Mouse (Mus musculus) heart, embryonic 11.5 days (tissue): ENCODE data around the gene Ccdc151. TPM values are rescaled to one million over a fixed set of nuclear protein-coding genes. Genes with fewer than 3 reads are reported as not detected.

Experiments
- ATAC-seq: fragments of 200-750 bp; cut with Nextera tagmentation; replicated peaks from 2 replicates; pipeline ENCODE4 v1.8.0; 2017; ENCODE audit warnings: moderate library complexity; ENCODE audit not compliant: insufficient number of reproducible peaks, low FRiP score, low TSS enrichment
- H3K27ac ChIP-seq: fragments of 300-500 bp; sonication (generic); 2 replicates; pipeline ENCODE4 v1.5.1; 2014; ENCODE audit warnings: mild to moderate bottlenecking, low read depth, low read length
- H3K27me3 ChIP-seq: fragments of 300-500 bp; sonication (generic); 2 replicates; pipeline ENCODE4 v1.6.1; 2014; ENCODE audit warnings: mild to moderate bottlenecking, low read length, mixed read lengths; ENCODE audit not compliant: control insufficient read depth, insufficient read depth
- H3K36me3 ChIP-seq: fragments of 300-500 bp; sonication (generic); 2 replicates; pipeline ENCODE4 v1.6.1; 2014; ENCODE audit warnings: mild to moderate bottlenecking, low read length, moderate library complexity, mixed read lengths; ENCODE audit not compliant: control insufficient read depth, insufficient read depth
- H3K4me1 ChIP-seq: fragments of 300-500 bp; sonication (generic); 2 replicates; pipeline ENCODE4 v1.6.1; 2014; ENCODE audit warnings: low read length; ENCODE audit not compliant: control insufficient read depth, insufficient read depth
- H3K4me2 ChIP-seq: fragments of 300-500 bp; sonication (generic); 2 replicates; pipeline ENCODE4 v1.6.1; 2014; ENCODE audit warnings: mild to moderate bottlenecking, moderate library complexity
- H3K4me3 ChIP-seq: fragments of 300-500 bp; sonication (generic); 2 replicates; pipeline ENCODE4 v1.5.1; 2014; ENCODE audit warnings: low read depth, low read length
- H3K9ac ChIP-seq: fragments of 300-500 bp; sonication (generic); 2 replicates; pipeline ENCODE4 v1.6.1; 2014; ENCODE audit warnings: mild to moderate bottlenecking, low read depth, low read length, moderate library complexity
- H3K9me3 ChIP-seq: fragments of 300-500 bp; sonication (generic); replicated peaks from 2 replicates; pipeline ENCODE4 v1.6.1; 2016; ENCODE audit warnings: low read length; ENCODE audit not compliant: control insufficient read depth
- WGBS: fragments of 180-500 bp; shearing (Covaris S2); extraction: QIAGEN DNeasy Blood & Tissue Kit; methylation state at CpG from one replicate; pipeline ENCODE4 v1.1.7; 2014; ENCODE audit not compliant: insufficient replicate concordance; 5-methylcytosine and 5-hydroxymethylcytosine counted together
- polyA plus RNA-seq: library from polyadenylated mRNA; unstranded; fragments of >200 nt; fragmentation: Nextera tagmentation; extraction: Ambion mirVana; gene quantifications from 2 replicates; pipeline ENCODE4 v1.2.1, GENCODE M21; 2014

Gene Ccdc151
- polyA plus RNA-seq, 1 experiment from 2014 or later = not detected

DNA sequence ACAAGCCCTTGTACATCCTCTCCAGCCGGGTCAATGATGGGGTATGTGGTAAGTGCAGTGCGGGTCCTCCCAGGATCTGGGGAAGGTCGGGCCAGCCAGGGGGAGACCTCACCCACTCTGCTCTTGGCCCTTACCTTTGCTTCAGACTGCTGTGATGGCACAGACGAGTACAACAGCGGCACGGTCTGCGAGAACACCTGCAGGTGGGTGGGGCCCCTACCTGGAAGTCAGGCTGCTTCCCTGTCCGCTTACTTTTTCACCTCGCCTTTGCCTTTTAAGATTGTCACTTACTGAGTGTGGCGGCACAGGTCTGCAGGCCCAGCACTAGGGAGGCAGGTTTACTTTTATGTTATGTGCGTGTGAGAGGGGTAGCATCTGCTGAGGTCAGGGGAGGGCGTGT lies 2.1 kb upstream of the Ccdc151 start:
- 87% methylated on average over 12 of the region's 12 CpGs for WGBS
- Histone ChIP-seq H3K9me3 (no peaks in the 10 kb centered on the region), H3K9ac (no peak overlapping the region), H3K4me3 (no peak overlapping the region), H3K36me3 (peaks cover 13% of the 10 kb centered on the region), H3K4me1 (peaks cover 13% of the 10 kb centered on the region), H3K4me2 (no peak overlapping the region), H3K27me3 (no peaks in the 10 kb centered on the region), H3K27ac (no peak overlapping the region)
- no peak for ATAC-seq

DNA sequence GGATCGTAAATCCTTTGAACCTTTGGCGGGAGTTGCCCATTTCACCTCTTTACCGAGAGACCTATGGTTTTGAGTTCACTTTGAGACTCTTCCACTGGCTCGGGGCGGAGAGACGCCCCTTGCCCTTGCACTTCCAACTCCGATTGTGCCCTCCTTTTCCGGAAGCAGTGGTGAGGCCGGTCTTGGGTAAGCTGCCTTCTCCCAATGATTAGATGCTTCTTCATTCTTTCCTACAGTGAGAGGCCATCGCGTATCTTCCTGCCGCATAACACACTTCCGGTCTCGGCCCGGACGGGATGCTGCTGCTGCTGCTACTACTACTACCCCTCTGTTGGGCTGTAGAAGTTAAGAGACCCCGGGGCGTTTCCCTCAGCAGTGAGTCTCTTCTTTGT lies 725 bp upstream of the Ccdc151 start:
- peaks cover 3% of the 10 kb centered on the region for H3K36me3 ChIP-seq
- no peaks in the 10 kb centered on the region for H3K9me3 ChIP-seq
- no peaks in the 10 kb centered on the region for H3K27me3 ChIP-seq
- H3K4me2 ChIP-seq = peak overlapping the region; percentile 83
- peak overlapping the region; percentile 65 for H3K4me3 ChIP-seq
- ATAC-seq = 0 out of 2 replicates have a peak, but pooled peaks have one; percentile 1
- under 1% methylated on average over 18 of the region's 18 CpGs for WGBS
- peaks cover 13% of the 10 kb centered on the region for H3K4me1 ChIP-seq
- H3K9ac ChIP-seq = peak overlapping the region; percentile 74
- peak overlapping the region; percentile 54 for H3K27ac ChIP-seq

DNA sequence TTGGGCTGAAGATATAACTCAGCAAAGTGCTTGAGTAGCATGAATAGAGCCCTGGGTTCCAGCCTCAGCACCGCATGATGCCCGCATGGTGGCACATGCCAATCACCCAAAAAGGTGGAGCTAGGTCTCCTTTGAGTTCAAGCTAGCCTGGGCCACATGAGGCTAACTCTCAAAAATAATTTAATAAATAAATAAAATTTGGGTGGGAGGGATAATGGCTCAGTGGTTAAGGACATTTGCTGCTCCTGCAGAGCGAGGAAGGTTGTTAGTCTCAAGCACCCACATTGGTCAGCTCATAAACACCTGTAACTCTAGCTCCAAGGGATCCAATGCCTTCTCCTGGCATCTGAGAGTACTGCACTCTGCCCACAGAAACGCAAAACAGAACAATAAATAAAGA lies 801 bp downstream of the Ccdc151 start:
- Histone ChIP-seq H3K9ac (no peak overlapping the region), H3K36me3 (0 out of 2 replicates have a peak, but pooled peaks cover 3% of the 10 kb centered on the region), H3K9me3 (no peaks in the 10 kb centered on the region), H3K27me3 (no peaks in the 10 kb centered on the region), H3K4me1 (peaks cover 13% of the 10 kb centered on the region), H3K4me3 (no peak overlapping the region), H3K27ac (no peak overlapping the region), H3K4me2 (no peak overlapping the region)
- 86% methylated on average over 4 of the region's 4 CpGs for WGBS
- no peak for ATAC-seq

DNA sequence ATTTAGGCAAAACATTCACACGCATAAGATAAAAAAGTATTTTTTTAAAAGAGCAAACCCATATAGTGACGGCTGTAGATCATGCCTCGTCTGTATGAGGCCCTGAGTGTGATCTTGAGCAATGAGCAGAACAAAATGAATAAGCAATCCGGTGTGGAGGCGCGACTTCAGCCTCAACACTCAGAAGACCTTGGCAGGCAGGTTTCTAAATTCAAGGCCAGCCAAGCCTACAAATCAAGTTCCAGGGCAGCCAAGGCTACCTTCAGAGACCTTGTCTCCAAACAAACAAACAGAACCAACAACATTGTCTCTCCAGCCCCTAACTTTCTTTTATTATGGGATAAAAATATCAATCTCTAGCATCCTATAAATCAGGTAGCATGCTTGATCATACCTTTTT lies 2.1 kb downstream of the Ccdc151 start:
- no peak overlapping the region for H3K9ac ChIP-seq
- no peak overlapping the region for H3K4me3 ChIP-seq
- no peaks in the 10 kb centered on the region for H3K9me3 ChIP-seq
- H3K27me3 ChIP-seq = no peaks in the 10 kb centered on the region
- no peak overlapping the region for H3K4me2 ChIP-seq
- no peak for ATAC-seq
- H3K27ac ChIP-seq = no peak overlapping the region
- no peaks in the 10 kb centered on the region for H3K36me3 ChIP-seq
- H3K4me1 ChIP-seq = peaks cover 13% of the 10 kb centered on the region
- WGBS = 81% methylated on average over 6 of the region's 6 CpGs

DNA sequence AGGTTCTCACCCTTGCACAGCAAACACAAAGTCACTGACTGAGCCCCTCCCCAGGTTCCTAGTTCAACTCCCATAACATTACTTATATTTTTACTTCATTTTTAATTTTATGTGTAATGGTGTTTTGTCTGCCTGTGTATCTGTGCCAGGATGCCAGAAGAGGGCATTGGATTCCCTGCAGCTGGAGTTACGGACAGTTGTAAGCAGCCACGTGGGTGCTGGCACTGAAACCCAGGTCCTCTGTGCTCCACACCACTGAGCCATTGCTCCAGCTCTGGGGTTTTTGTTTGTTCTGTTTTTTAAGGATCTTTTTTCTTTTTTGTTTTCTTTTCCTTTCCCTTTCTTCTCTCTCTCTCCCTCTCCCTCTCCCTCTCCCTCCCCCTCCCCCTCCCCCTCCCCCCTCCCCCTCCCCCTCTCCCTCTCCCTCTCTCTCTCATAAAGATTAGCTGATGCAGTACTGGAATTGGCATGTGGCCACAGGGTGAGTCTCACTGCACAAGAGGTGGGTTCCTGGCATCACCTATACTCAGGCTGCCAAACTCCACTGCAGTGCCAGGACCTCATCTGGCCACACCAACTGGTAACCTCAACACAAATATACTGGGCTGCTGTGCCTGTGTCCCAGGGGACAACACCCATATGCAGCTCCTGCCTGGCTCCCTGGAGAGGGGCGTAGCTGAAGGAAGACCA lies 6.1 kb downstream of the Ccdc151 start:
- no peak overlapping the region for H3K4me2 ChIP-seq
- H3K27ac ChIP-seq = no peak overlapping the region
- no peaks in the 10 kb centered on the region for H3K4me1 ChIP-seq
- ATAC-seq = no peak
- no peaks in the 10 kb centered on the region for H3K36me3 ChIP-seq
- no peaks in the 10 kb centered on the region for H3K9me3 ChIP-seq
- WGBS = 76% methylated on average over 3 of the region's 3 CpGs
- H3K4me3 ChIP-seq = no peak overlapping the region
- peaks cover 19% of the 10 kb centered on the region for H3K27me3 ChIP-seq
- no peak overlapping the region for H3K9ac ChIP-seq

DNA sequence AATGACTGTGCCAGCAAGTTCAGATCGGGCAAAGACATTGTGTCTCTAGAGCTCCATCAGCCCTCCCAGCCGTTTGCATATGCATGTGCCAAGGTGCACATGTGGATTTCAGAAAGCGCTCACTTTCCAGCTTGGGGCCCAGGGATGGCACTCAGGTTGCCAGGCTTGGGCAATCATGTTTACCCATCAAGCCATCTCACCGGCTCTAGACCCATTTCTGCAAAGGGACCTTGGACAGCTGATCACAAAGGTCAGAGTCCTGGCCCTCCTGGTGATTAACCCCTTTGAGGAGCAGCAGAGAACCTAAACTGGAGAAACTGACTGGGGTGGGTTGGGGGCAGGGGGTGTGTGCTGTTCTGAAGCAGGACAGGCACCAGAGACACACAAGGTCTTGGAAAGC lies 10.2 kb downstream of the Ccdc151 start:
- no peak for ATAC-seq
- Histone ChIP-seq H3K9ac (no peak overlapping the region), H3K36me3 (no peaks in the 10 kb centered on the region), H3K27me3 (peaks cover 60% of the 10 kb centered on the region), H3K4me3 (no peak overlapping the region), H3K9me3 (no peaks in the 10 kb centered on the region), H3K4me1 (peaks cover 10% of the 10 kb centered on the region; the same call in 1 of the 2 replicates), H3K27ac (no peak overlapping the region), H3K4me2 (no peak overlapping the region)
- 72% methylated on average over 4 of the region's 4 CpGs for WGBS

DNA sequence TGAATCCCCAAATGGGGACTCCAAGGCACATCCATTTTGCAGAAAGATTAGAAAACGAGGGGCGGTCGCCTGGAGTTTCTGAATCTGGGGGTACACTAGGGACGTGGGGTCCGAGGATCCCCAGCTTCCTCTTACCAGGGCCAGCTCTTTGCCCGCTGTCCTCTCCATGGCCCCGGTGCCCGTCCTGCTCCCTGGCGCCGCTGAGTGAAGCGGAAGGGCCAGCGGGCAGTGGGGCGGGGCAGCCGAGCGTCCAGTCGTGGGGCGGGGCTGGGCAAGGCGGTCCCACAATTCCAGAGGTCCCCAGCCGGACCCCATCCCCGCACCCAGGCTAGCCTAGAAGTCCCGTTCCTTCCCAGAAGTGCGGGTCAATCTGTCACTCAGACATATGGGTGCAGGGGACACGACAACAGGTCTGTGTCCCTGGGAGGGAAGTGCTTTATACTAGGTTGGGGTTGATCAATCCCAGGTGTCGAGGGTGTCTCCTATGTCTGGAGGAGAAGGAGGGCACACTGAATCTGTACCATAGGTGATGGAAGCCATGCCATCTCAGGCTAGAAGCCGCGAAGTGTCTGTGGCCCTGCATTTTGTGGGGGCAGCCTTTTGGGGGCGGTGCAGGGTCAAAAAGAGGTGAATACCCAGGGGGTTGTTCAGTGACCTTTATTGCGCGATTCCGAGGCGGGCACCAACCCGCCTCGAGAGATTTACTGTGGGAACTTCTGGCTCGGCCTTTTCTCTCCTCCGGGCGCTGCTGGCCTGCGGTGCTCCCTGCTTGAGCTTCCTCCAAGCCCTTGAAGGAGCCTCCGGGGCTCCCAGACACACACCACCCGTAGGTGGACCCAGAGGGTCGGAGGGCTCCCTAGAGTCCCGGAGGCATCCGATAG lies 13.0 kb downstream of the Ccdc151 start, which contains the start of gene Rgl3:
Rgl3 (minus strand) TSS at position 217 of the 881 bp plus-strand sequence.
- Histone ChIP-seq H3K4me1 (peaks cover 10% of the 10 kb centered on the region; the same call in 1 of the 2 replicates), H3K27ac (no peak within 1 kb of the TSS), H3K36me3 (no peaks in the 10 kb centered on the region), H3K27me3 (peaks cover 83% of the 10 kb centered on the region), H3K4me3 (peak within 1 kb of the TSS; percentile 54), H3K4me2 (peak within 1 kb of the TSS; percentile 86), H3K9me3 (no peaks in the 10 kb centered on the region), H3K9ac (peak within 1 kb of the TSS; percentile 58)
- peak; percentile 19; the same call in 1 of the 2 replicates for ATAC-seq
- WGBS = 2% methylated on average over 42 of the region's 42 CpGs

DNA sequence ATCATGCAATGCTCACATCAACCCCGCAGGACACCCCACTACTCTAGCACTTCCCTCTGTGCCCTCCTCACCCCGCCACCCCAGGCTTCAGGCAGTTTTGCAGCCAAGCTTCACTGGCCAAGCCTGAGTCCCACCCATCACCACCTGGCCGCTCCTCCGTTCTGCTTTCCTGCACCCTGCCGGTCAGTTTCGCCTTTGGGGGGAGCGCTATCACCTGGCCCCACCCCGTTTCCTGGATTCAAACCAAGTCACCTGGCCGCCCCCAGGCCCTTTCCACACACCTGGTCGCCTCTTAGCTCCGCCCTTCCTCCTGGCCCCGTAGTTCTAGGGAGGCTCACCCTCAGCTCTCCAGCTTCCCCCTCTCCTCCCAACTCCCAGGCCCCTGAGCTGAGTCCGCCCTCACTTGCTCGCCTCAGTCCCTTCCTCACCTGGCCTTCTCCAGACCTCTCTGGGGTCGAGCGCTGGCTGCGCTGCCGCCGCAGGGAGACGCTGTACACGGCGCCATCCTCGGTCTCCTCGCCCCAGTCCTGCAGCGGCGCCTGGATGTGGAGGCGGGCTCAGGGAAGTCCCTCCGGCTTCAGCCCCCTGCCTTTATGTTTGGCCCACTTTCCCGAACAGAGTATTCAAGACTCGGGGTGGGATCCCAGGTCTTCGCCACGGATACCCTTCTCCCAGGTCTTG lies 13.9 kb downstream of the Ccdc151 start:
- peak overlapping the region; percentile 58 for H3K9ac ChIP-seq
- 2% methylated on average over 32 of the region's 32 CpGs for WGBS
- no peaks in the 10 kb centered on the region for H3K36me3 ChIP-seq
- H3K27me3 ChIP-seq = peaks cover 89% of the 10 kb centered on the region
- no peak overlapping the region for H3K27ac ChIP-seq
- no peaks in the 10 kb centered on the region for H3K9me3 ChIP-seq
- peak overlapping the region; percentile 86 for H3K4me2 ChIP-seq
- no peak for ATAC-seq
- peak overlapping the region; percentile 54 for H3K4me3 ChIP-seq
- peaks cover 10% of the 10 kb centered on the region; the same call in 1 of the 2 replicates for H3K4me1 ChIP-seq
